Mouse (Mus musculus): Measurements from ENCODE around the gene Senp7. TPM values are rescaled to one million over a fixed set of nuclear protein-coding genes. Genes with fewer than 3 reads are reported as not detected.
"Not testable (repeated sequence)": the region's sequence is repeated elsewhere in the genome, so short reads cannot be mapped to it uniquely, and the experiment has no call there.

The Senp7 gene
- total RNA-seq (2017): 107 and 127 TPM in 2 replicates

GRCm38 (mm10) chr16:56048038-56048437 lies at the start of gene Senp7:
TSS of gene Senp7 (plus strand) at chr16:56048338.
- not testable (repeated sequence) for ATAC-seq (ENCODE audit: extremely low read depth, insufficient number of reproducible peaks, low FRiP score, poor library complexity, severe bottlenecking)

DNA sequence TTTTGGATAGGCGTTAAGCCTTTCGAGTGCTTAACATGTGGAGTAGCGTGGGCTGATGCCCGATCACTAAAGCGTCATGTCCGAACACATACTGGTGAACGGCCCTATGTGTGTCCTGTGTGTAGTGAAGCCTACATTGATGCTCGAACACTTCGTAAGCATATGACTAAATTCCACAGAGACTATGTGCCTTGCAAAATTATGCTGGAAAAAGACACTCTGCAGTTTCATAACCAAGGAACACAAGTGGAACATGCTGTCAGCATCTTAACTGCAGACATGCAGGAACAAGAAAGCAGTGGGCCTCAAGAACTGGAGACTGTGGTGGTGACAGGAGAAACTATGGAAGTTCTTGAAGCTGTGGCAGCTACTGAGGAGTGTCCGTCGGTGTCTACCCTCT lies 41.3 kb upstream of the Senp7 start:
- ATAC-seq (ENCODE audit: extremely low read depth, insufficient number of reproducible peaks, low FRiP score, poor library complexity, severe bottlenecking): no peak

DNA sequence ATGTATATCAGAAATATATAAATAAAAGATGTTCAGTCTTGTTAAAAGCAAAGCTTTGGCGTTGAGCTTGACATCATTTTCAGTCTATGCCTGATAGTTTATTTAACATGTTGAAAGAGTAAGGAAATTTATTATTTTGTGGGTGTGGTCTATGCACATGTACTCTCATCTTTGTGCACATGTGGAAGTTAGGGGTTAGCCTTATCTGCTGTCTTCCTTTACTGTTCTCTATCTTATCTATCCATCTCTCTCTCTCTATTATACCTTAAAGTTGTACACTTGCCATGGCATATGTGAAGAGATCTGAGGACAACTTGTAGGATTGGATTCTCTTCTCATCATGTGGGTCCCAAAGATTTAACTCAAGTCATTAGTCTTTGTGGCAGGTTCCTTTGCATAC lies 39.3 kb upstream of the Senp7 start:
- ATAC-seq (ENCODE audit: extremely low read depth, insufficient number of reproducible peaks, low FRiP score, poor library complexity, severe bottlenecking): no peak

DNA sequence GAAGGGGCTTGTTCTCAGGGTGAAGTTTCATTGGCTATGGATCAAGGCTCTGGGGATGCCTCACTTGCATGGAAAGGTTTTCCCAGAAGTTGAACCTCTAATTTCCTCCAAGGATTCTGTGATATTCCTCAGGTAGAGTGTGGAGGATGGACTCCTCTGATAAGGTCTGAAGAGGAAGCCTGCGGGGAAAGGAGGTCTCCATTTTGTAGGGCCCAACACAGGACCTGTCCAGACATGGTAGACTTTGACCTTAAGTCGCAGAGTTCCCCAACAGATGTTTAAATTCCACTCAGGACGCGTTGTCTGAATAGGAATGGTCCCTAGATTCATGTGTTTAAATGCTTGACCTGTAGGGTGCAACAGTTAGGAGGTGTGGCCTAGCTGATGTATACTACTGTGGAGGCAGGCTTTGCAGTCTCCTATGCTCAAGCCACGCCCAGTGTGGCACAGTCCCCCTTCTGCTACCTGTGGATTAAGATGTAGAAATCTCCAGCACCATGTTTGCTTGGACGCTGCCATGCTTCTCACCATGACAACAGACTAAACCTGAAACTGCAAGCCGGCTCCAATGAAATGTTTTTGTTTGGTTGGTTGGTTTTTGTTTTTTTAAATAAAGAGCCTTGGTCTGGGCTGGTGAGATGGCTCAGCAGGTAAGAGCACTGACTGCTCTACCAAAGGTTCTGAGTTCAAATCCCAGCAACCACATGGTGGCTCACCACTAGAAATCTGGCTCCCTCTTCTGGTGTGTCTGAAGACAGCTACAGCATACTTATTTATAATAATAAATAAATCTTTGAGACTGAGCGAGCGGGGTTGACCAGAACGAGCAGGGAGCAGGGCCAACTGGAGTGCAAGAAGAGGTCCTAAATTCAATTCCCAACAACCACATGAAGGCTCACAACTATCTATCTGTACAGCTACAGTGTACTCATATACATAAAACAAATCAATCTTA lies 35.1 kb upstream of the Senp7 start:
- ATAC-seq (ENCODE audit: extremely low read depth, insufficient number of reproducible peaks, low FRiP score, poor library complexity, severe bottlenecking): no peak

DNA sequence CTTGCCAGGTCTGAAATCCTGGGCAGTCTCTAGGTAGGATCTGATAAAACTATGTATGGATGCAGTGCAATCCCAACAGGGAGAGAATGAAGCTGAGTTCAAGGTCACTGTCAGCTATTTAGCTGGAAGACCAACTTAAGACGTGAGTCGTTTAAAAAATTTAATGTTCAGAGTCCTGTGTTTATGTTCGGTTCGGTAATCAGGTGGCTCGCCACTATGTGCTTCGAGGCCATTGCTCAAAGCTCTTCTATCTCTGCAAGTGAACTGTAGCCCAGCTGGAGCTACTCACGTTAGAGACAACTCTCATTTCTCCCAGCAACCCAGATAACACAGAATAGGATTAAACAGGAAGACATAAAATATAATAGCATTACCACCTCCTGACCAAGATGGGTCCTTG lies 34.1 kb upstream of the Senp7 start:
- ATAC-seq (ENCODE audit: extremely low read depth, insufficient number of reproducible peaks, low FRiP score, poor library complexity, severe bottlenecking): no peak

- ATAC-seq (ENCODE audit: extremely low read depth, insufficient number of reproducible peaks, low FRiP score, poor library complexity, severe bottlenecking): no peak
These were observed 28.5 kb upstream of the Senp7 start for GRCm38 (mm10) chr16:56019660-56020059.

DNA sequence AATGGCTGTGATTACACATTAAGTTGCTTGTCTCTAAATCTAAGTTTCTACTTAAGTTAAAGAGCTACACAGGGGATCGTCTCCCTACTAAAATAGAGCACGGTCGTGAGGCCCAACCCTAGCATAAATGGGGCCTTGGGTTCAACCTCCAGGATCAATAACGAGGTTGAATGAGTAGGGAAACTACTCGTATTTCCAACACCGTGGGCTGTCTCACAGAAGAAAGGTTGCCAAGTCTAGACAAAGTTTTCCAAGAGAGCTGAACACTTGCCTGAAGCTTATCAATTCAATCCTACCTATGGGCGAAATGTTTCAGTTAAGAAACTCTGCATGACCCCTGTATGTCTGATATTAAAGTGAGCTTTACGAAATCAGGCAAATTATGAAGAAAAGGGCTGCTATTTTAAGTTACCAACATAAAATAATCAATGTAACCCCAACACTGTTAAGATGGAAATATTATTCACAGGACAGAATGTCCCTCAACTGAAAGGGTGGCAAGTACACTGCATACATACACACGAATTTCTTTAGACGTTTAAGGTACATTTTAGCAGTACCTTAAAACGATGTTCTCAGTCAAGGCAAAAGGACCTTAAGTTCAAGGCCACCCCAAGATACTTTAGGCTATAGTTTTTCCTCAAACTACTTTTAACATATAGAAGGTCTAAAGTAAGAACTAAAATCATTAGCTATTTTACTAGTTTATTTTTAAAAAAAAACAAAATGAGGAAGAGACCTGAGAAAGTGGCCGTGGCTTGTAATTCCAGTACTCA lies 20.1 kb upstream of the Senp7 start:
- ATAC-seq (ENCODE audit: extremely low read depth, insufficient number of reproducible peaks, low FRiP score, poor library complexity, severe bottlenecking): no peak

- peak; percentile 6; the same call in 1 of the 2 replicates for ATAC-seq (ENCODE audit: extremely low read depth, insufficient number of reproducible peaks, low FRiP score, poor library complexity, severe bottlenecking)
These were observed 19.2 kb upstream of the Senp7 start for GRCm38 (mm10) chr16:56028722-56029551.

DNA sequence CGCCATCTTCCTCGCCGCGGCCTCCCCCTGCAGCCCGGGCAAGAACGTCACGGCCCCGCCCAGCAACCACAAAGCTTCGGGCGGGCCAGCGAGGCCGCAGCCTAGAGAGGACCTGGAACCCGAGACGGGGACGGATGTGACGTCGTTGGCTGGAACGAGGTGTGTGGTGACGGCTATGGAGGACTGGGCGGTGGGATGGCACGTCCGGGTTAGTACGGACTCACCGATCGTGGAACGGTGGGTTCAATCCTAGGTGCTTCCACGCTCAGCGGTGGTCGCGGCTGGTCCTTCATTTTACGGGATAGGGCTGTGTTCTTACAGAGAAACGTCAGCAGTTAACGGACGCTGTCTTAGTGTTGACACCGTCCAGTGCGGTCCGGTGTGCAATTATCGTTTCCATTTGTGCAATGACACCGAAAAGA lies 18.5 kb upstream of the Senp7 start, which contains the start of gene Pcnp:
Pcnp (minus strand) TSS at position 79 of the 422 bp plus-strand sequence.
- ATAC-seq (ENCODE audit: extremely low read depth, insufficient number of reproducible peaks, low FRiP score, poor library complexity, severe bottlenecking): peak; percentile 99

DNA sequence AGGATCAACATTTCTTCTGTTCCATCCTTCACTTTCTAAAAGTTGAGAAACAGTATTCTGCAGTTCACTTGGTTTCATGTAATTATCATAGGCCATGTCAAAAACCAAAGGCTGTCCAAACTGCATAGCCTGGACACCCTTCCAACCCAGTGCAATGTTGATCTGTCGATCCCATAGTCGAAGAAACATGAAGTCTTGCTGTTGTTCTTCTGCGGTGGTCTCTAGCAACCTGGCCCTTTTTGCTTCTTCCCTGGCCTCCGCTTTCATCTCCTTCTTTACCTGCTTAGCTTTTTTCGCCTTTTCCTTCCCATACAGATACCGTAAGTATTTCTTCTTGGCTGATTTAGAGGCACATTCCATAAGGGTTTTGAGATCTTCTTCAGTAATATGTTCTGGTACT lies 13.6 kb upstream of the Senp7 start:
- ATAC-seq (ENCODE audit: extremely low read depth, insufficient number of reproducible peaks, low FRiP score, poor library complexity, severe bottlenecking): no peak

DNA sequence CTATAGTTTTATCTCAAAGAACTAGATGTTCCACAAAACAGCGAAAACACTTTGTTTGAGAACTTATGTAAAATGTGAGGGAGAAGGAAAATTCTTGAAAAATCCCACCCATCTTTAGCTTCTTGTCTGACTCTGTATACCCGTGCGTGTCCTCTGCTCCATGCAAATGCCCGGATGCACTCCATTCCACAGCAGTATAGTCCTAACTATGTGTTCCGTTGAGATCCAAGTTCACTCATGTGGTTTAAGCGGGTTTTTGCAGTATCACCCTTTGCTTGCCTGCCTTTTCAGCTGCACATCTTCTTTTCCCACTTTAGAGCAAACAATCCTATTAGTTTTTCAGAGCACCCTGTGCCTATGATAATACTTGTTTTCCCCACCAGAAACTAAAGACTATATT lies 11.6 kb upstream of the Senp7 start:
- ATAC-seq (ENCODE audit: extremely low read depth, insufficient number of reproducible peaks, low FRiP score, poor library complexity, severe bottlenecking): no peak

DNA sequence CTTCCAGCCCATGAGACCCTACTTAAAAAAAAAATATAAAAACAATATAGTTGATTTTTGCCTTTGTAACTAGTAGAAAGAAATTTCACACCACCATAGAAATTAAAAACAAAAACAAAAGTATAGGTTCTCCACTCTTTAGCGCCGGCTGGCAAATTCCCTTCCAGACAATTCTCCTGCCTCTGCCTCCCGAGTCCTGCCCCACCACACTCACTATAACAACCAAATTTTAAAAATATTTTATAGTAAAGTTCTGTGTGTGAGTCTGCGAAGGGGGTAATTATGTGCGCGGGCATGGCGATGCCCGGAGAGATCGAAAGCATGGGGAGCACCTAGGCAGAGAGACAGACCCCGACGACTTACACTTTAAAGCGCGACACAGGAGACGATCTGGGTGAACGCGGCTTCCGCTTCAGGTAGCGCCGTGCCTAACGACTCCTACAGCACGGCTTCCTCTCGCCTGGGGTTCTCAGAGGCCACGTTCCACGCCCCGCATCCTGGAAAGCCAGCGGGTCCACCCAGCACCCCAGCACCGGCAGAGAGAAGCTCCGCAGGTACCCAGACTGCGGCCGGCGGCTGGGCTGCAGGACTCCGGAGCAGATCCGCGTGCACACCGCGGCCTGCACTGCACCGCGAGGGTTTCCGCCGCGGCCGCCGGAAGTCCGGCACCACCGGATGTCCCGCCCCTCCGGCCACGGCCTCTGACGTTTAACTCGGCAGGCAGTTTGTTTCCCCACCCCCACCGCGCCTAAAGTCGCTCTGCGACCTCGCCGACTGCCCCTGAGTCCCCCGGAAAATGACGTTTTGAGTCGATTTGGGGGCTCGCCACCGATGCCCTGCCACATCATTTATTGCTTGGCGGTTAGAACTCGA lies 10.8 kb upstream of the Senp7 start, which contains the start of gene Trmt10c:
Trmt10c (minus strand) TSS at position 682 of the 873 bp plus-strand sequence.
- ATAC-seq (ENCODE audit: extremely low read depth, insufficient number of reproducible peaks, low FRiP score, poor library complexity, severe bottlenecking): peak; percentile 98

DNA sequence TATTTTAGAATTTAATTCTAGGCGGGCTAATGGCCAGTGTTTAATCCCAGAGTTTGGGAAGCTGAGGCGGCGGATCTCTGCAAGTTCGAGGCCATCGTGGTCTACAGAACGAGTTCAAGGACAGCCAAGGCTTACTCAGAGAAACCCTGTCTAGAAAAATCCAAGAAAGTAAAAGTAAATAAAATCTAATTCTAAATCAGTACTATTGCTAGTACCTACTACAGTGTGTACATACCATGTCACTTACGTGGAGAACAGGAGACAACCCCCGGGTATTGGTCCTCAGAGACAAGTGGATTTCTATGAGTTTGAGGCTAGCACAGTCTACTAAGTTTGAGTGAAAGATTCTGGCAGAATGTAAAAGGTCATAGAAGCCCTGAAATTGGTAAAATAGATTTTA lies 10.0 kb upstream of the Senp7 start:
- no peak for ATAC-seq (ENCODE audit: extremely low read depth, insufficient number of reproducible peaks, low FRiP score, poor library complexity, severe bottlenecking)

DNA sequence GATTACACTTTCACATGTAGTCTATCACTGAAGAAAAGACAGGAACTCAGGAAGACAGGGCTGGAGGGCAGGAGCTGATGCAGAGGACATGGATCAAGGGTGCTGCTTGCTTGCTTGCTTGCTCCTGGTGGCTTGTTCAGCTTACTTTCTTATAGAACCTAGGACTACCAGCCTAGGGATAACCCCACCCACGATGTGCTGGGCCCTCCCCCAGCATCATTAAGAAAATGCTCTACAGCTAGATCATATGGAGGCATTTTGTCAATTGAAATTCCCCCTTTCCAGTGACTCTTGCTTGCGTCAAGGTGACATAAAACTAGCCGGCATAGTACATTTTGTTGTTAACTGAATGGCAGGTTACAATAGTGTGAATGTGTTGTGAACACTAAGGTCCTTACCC lies 7.8 kb downstream of the Senp7 start:
- no peak for ATAC-seq (ENCODE audit: extremely low read depth, insufficient number of reproducible peaks, low FRiP score, poor library complexity, severe bottlenecking)

DNA sequence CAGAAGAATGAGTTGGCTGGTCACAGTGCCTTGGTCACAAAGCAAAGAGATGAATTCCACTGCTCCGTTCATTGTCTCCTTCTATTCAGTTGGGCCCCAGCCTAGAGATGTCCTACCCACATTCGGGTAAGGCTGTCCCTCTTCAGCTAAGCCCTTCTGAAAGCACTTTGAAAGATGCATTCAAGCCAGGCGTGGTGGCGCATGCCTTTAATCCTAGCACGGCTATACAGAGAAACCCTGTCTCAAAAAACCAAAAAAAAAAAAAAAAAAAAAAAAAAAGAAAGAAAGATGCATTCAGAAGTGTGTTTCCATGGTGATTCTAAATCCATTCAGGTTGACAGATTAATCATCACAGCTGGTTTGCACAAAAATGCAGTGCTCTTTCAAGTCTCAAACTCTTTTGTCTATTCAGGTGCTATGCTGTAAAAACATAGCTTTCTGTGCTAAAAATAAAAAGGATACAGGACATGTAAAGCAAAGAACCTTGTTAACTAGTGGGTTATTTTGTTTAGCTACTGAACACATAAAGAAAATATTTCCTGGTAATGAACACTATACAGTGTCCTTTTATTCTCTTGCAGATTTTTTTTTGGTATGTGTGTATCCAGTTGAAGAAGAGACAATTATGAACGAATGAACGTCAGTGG lies 8.9 kb downstream of the Senp7 start:
- ATAC-seq (ENCODE audit: extremely low read depth, insufficient number of reproducible peaks, low FRiP score, poor library complexity, severe bottlenecking): no peak

DNA sequence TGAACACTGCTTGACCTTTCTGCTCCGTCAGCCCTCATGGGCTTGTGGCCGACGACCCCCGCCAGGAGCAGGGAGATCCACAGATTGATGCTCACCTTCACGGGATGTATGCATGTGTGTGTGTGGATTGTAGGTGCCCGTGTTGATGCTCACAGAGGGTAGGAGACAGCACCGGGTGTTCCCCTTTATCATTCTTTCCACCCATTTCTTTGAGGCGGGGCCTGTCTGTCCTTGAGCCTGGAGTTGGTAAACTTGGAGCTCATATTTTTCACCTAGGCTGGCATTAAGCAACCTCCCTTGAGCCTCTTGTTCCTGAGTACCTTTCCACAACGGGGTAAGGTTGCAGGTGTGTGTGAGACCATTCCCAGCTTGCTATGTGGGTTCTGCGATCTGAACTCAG lies 10.0 kb downstream of the Senp7 start:
- no peak for ATAC-seq (ENCODE audit: extremely low read depth, insufficient number of reproducible peaks, low FRiP score, poor library complexity, severe bottlenecking)

GRCm38 (mm10) chr16:56061995-56062594 lies 14.0 kb downstream of the Senp7 start:
- ATAC-seq (ENCODE audit: extremely low read depth, insufficient number of reproducible peaks, low FRiP score, poor library complexity, severe bottlenecking): peak; percentile 88
